Comparison of ENCODE assay signal across 17 mouse cellular contexts in genomic region chr4:101395021-101395533, GRCm38 (mm10).
"Had no signal": no experiment of that assay in that cellular context is flagged by ENCODE, and none has a peak within 500 bp of the region (broad histone marks: within the 10 kb centered on the region; RNA-seq: fewer than 3 reads in every experiment).

No protein-coding gene starts in this region.

- ATAC-seq: liver, postnatal 0 days; midbrain, embryonic 13.5 days; midbrain, embryonic 15.5 days had no signal

- H3K4me1 ChIP-seq: liver, embryonic 15.5 days; midbrain, embryonic 13.5 days; midbrain, embryonic 15.5 days; neural tube, embryonic 12.5 days; stomach, embryonic 15.5 days had no signal

- H3K9ac ChIP-seq: liver, embryonic 13.5 days; liver, embryonic 15.5 days; liver, postnatal 0 days; midbrain, embryonic 13.5 days; midbrain, embryonic 15.5 days; neural tube, embryonic 12.5 days; stomach, embryonic 15.5 days had no signal

- DNase-seq: liver, embryonic 13.5 days; liver, postnatal 0 days; lung, postnatal 10 days; right cerebral cortex, postnatal 14 days; thymus, adult 2 months; thymus, postnatal 25 days; thymus, postnatal 4 days had no signal

- H3K4me2 ChIP-seq: liver, embryonic 11.5 days; liver, embryonic 13.5 days; liver, embryonic 15.5 days; midbrain, embryonic 11.5 days; midbrain, embryonic 13.5 days; midbrain, embryonic 15.5 days; neural tube, embryonic 12.5 days; stomach, embryonic 15.5 days had no signal

- H3K27ac ChIP-seq: liver, embryonic 13.5 days; liver, embryonic 15.5 days; macrophage; midbrain, embryonic 13.5 days; midbrain, embryonic 15.5 days; neural tube, embryonic 12.5 days; stomach, embryonic 15.5 days; stomach, postnatal 0 days had no signal

- H3K36me3 ChIP-seq: liver, embryonic 13.5 days; liver, embryonic 15.5 days; midbrain, embryonic 13.5 days; midbrain, embryonic 15.5 days; neural tube, embryonic 12.5 days; stomach, embryonic 15.5 days had no signal

- H3K9me3 ChIP-seq: liver, embryonic 13.5 days; liver, embryonic 15.5 days; midbrain, embryonic 13.5 days; midbrain, embryonic 15.5 days; neural tube, embryonic 12.5 days; stomach, embryonic 15.5 days had no signal

- H3K27me3 ChIP-seq: liver, embryonic 13.5 days; liver, embryonic 15.5 days; midbrain, embryonic 13.5 days; midbrain, embryonic 15.5 days; neural tube, embryonic 12.5 days; stomach, embryonic 15.5 days had no signal

- H3K4me3 ChIP-seq: liver, embryonic 13.5 days; liver, embryonic 15.5 days; megakaryocyte, embryonic 14.5 days; midbrain, embryonic 13.5 days; midbrain, embryonic 15.5 days; neural tube, embryonic 12.5 days; stomach, embryonic 15.5 days had no signal
